Mouse (Mus musculus) embryonic fibroblast, embryonic 13.5 days (primary cell): Measurements from ENCODE around the gene Zfhx3.

Experiments used
- CTCF ChIP-seq: IDR thresholded peaks from 2 replicates; pipeline ENCODE4 v1.5.1; 2011; ENCODE audit warnings: mild to moderate bottlenecking, control low read depth, low read length, moderate library complexity, borderline replicate concordance; ENCODE audit not compliant: insufficient read depth
- POLR2A ChIP-seq: IDR thresholded peaks from 2 replicates; pipeline ENCODE4 v1.6.1; 2011; ENCODE audit warnings: low read depth, mild to moderate bottlenecking, control low read depth, low read length, moderate library complexity

DNA sequence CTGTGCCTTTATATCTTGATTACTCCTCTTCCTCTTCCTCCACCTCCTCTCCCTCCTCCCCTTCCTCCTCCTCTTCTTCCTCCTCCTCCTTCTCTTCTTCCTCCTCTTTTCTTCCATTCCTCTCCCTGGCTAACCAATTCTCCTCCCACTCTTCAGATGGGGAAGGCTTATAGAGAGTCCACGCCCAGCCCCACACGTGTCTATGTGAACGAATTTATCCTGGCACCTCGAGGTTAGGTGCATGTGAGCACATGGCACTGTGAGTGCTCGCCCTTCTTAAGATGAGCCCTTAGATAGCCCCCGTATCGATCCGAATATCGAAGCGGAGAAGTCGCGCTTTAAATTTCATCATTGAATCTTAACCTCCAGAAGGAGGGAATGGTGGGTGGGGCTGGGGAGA is 359.2 kb downstream of the Zfhx3 start:
- TF ChIP-seq CTCF, result no peak
- TF ChIP-seq POLR2A, result no peak
